Mouse (Mus musculus) granulocyte monocyte progenitor cell, adult 5-6 weeks (primary cell): ENCODE measurements around the gene Lsm2. TPM values are rescaled to one million over a fixed set of nuclear protein-coding genes. Genes with fewer than 3 reads are reported as not detected.
"Not testable (repeated sequence)": the region's sequence is repeated elsewhere in the genome, so short reads cannot be mapped to it uniquely, and the experiment has no call there.

Experiments used
- ATAC-seq: replicated peaks from 2 replicates; pipeline ENCODE4 v1.8.0; 2016; ENCODE audit warnings: mild to moderate bottlenecking, moderate TSS enrichment, inconsistent platforms; ENCODE audit not compliant: poor library complexity, severe bottlenecking
- total RNA-seq, 2 experiments: library from RNA; stranded (forward) in 1 of 2; stranded (reverse) in 1 of 2; fragments of 200-712, 200-1000 nt in 1 of 2; fragments of >200 nt in 1 of 2; fragmentation: Nextera tagmentation in 1 of 2; gene quantifications; 2 replicates each; pipeline ENCODE4 v1.2.3; 2014 to 2017

Lsm2 gene
- total RNA-seq, 2 experiments from 2014 or later = 71.6 to 305 TPM

GRCm38 (mm10) chr17:34979631-34980030, 2.0 kb upstream of the Lsm2 start:
- ATAC-seq = no peak

GRCm38 (mm10) chr17:34980655-34981054, 1.0 kb upstream of the Lsm2 start:
- ATAC-seq = no peak

GRCm38 (mm10) chr17:34982328-34982727, 666 bp downstream of the Lsm2 start:
- peak; percentile 62 for ATAC-seq

GRCm38 (mm10) chr17:34984218-34984617, 2.6 kb downstream of the Lsm2 start:
- ATAC-seq = no peak

- ATAC-seq = no peak
Measured at GRCm38 (mm10) chr17:34994751-34995150, 13.1 kb downstream of the Lsm2 start.

- not testable (repeated sequence) for ATAC-seq
Measured at GRCm38 (mm10) chr17:34995192-34995591, 13.5 kb downstream of the Lsm2 start.

GRCm38 (mm10) chr17:34995927-34996326, 14.3 kb downstream of the Lsm2 start:
- not testable (repeated sequence) for ATAC-seq

- no peak for ATAC-seq
Measured at GRCm38 (mm10) chr17:34996411-34997141, 14.9 kb downstream of the Lsm2 start.

GRCm38 (mm10) chr17:34997142-34997483, 15.5 kb downstream of the Lsm2 start:
- ATAC-seq = no peak

GRCm38 (mm10) chr17:34998526-34999430, 17.1 kb downstream of the Lsm2 start:
- ATAC-seq = no peak

- ATAC-seq = peak; percentile 8; the same call in 1 of the 2 replicates
Measured at GRCm38 (mm10) chr17:34999871-35000716, 18.4 kb downstream of the Lsm2 start.

GRCm38 (mm10) chr17:35000717-35001451, 19.2 kb downstream of the Lsm2 start, which contains the start of gene Vars:
Gene Vars (plus strand): TSS chr17:35000987.
- peak; percentile 50 for ATAC-seq

GRCm38 (mm10) chr17:35001452-35002152, 19.9 kb downstream of the Lsm2 start:
- peak; percentile 46 for ATAC-seq

GRCm38 (mm10) chr17:35002153-35002865, 20.6 kb downstream of the Lsm2 start:
- no peak for ATAC-seq

- ATAC-seq = no peak
Measured at GRCm38 (mm10) chr17:35003022-35003838, 21.6 kb downstream of the Lsm2 start.

GRCm38 (mm10) chr17:35004075-35004717, 22.5 kb downstream of the Lsm2 start:
- ATAC-seq = no peak

- no peak for ATAC-seq
Measured at GRCm38 (mm10) chr17:35005158-35005557, 23.5 kb downstream of the Lsm2 start.
